Mouse (Mus musculus): Measurements from ENCODE around the gene Vezf1.

Gene Vezf1

GRCm38 (mm10) chr11:88122545-88122944, 54.5 kb downstream of the Vezf1 start:
- DNase-seq (ENCODE audit: extremely low read depth, insufficient read length, low spot score) = no peak

GRCm38 (mm10) chr11:88123021-88123420, 54.9 kb downstream of the Vezf1 start:
- no peak for DNase-seq (ENCODE audit: extremely low read depth, insufficient read length, low spot score)

- DNase-seq (ENCODE audit: extremely low read depth, insufficient read length, low spot score) = no peak
Observed at GRCm38 (mm10) chr11:88123731-88124130, 55.7 kb downstream of the Vezf1 start.

GRCm38 (mm10) chr11:88125483-88125882, 57.4 kb downstream of the Vezf1 start:
- DNase-seq (ENCODE audit: extremely low read depth, insufficient read length, low spot score) = no peak

GRCm38 (mm10) chr11:88126306-88126793, 58.3 kb downstream of the Vezf1 start:
- no peak for DNase-seq (ENCODE audit: extremely low read depth, insufficient read length, low spot score)

- DNase-seq (ENCODE audit: extremely low read depth, insufficient read length, low spot score) = no peak
Observed at GRCm38 (mm10) chr11:88128461-88128860, 60.4 kb downstream of the Vezf1 start.

- no peak for DNase-seq (ENCODE audit: extremely low read depth, insufficient read length, low spot score)
Observed at GRCm38 (mm10) chr11:88129281-88129680, 61.2 kb downstream of the Vezf1 start.

GRCm38 (mm10) chr11:88129935-88130334, 61.9 kb downstream of the Vezf1 start:
- no peak for DNase-seq (ENCODE audit: extremely low read depth, insufficient read length, low spot score)

GRCm38 (mm10) chr11:88131847-88132246, 63.8 kb downstream of the Vezf1 start:
- no peak for DNase-seq (ENCODE audit: extremely low read depth, insufficient read length, low spot score)
